Mouse (Mus musculus): ENCODE measurements around the gene Des. TPM values are rescaled to one million over a fixed set of nuclear protein-coding genes. Genes with fewer than 3 reads are reported as not detected.

Gene Des
- polyA plus RNA-seq, 1 experiment from 2014 or later, result 43.7 TPM

DNA sequence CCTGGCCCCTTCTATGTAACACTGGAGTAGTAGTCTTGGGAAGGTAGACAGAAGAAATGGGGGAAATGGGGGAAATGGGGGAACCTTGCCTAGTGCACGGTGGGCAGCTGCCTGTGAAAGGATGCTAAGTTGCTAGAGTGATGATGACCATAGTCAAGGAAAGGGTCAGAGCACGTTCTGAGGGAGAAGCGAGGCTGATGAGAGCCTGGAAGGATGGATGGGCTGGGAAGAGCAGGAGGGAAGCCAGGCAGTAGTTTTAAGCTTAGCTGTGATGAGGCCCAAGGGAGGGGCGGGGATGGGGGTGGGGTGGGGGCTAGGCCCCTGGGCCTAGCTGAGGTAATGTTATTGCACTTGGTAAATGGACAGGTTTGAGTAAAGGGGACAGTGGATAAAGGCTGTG is 994 bp downstream of the Des start:
- Histone ChIP-seq H3K4me3 (ENCODE audit: low read depth, low read length) (peak overlapping the region; percentile 36), H3K4me2 (replicated peaks; ENCODE audit: low read depth, low read length) (peak overlapping the region; percentile 56), H3K27ac (ENCODE audit: low read length) (no peak overlapping the region), H3K36me3 (ENCODE audit: control insufficient read depth, insufficient read depth, low read length) (no peaks in the 10 kb centered on the region), H3K9me3 (ENCODE audit: control insufficient read depth, low read depth, low read length) (no peaks in the 10 kb centered on the region), H3K4me1 (ENCODE audit: control insufficient read depth, insufficient read depth, low read length) (peaks cover 20% of the 10 kb centered on the region; the same call in 1 of the 2 replicates), H3K9ac (replicated peaks; ENCODE audit: low read depth, low read length) (no peak overlapping the region), H3K27me3 (ENCODE audit: control insufficient read depth, insufficient read depth, low read length) (no peaks in the 10 kb centered on the region; the same call in 1 of the 2 replicates)
- ATAC-seq (ENCODE audit: insufficient number of reproducible peaks, insufficient read depth, low FRiP score, low read depth), result no peak
- WGBS, result 48% methylated on average over 4 of the region's 4 CpGs

DNA sequence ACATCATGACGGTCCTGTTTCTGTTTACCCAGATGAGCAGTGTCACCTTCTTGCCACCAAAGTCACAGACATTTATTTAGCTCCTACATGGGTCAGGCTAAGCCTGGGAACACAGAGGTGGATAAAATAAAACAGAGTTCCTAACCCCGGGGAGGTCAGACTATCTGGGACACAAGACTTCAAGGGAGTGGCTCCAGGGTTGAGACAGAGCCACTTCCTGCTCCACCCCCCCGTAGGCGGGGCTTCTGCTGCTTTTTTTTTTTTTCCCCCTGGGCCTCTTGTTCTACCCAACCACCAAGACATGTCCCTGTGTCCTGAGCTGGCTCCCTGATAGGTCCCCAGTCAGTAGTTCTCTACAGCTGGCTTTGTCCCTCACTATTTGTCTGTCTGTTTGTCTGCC is 1.6 kb downstream of the Des start:
- no peak overlapping the region for H3K27ac ChIP-seq (ENCODE audit: low read length)
- H3K4me1 ChIP-seq (ENCODE audit: control insufficient read depth, insufficient read depth, low read length), result peaks cover 20% of the 10 kb centered on the region; the same call in 1 of the 2 replicates
- no peak overlapping the region for H3K4me3 ChIP-seq (ENCODE audit: low read depth, low read length)
- no peaks in the 10 kb centered on the region for H3K36me3 ChIP-seq (ENCODE audit: control insufficient read depth, insufficient read depth, low read length)
- H3K4me2 ChIP-seq (replicated peaks; ENCODE audit: low read depth, low read length), result 0 out of 2 replicates have a peak overlapping the region, but pooled peaks have one; percentile 56
- ATAC-seq (ENCODE audit: insufficient number of reproducible peaks, insufficient read depth, low FRiP score, low read depth), result no peak
- no peaks in the 10 kb centered on the region; the same call in 1 of the 2 replicates for H3K27me3 ChIP-seq (ENCODE audit: control insufficient read depth, insufficient read depth, low read length)
- H3K9me3 ChIP-seq (ENCODE audit: control insufficient read depth, low read depth, low read length), result no peaks in the 10 kb centered on the region
- WGBS, result 38% methylated on average over 4 of the region's 4 CpGs
- no peak overlapping the region for H3K9ac ChIP-seq (replicated peaks; ENCODE audit: low read depth, low read length)

DNA sequence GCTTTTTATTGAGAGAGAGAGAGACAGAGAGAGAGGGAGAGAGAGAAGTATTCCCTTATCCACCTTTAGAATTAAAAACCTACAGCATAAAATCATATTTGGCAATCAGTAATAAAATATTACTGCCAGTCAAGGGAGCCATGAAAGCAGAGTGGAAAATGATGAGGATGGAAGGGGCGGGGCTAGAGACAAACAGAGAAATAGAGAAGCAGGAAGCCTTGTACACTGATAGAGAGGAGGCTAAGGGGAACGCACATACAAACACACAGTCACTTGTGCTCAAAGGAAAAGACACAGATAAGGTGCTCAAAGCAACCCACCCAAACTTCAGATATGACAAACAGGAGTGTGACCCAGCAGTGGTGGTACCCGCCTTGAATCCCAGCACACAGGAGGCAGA is 3.7 kb downstream of the Des start:
- 85% methylated on average over 3 of the region's 3 CpGs for WGBS
- no peak for ATAC-seq (ENCODE audit: insufficient number of reproducible peaks, insufficient read depth, low FRiP score, low read depth)
- H3K4me2 ChIP-seq (replicated peaks; ENCODE audit: low read depth, low read length), result no peak overlapping the region

DNA sequence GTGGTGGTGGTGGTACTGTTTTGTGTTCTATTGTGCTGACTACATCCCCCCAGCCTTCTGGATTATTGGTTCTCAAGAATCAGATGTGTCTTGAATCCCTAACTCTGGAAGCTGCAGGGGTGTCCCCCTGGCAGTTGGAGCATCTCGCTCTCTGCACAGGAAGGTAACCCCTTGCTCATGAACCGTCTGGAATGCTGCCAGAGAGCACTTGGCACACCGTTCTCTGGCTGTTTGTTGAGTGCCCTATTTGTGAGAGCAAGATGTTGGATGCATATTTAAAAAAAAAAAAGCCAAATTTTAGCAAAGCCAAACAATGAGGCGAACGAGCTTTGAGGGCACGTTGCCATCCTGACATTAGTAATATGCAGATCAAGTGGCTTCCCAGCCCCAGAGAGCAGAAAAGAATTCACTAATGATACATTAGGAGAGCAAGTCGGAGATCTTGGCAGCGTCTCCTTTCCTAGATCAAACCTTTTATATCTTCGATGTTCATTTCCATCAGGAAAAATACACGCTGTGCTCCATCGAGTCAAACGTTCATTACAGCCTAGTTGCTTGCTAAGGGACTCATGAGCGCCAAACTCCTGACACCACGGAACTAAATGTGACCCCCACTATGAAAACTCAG is 5.5 kb downstream of the Des start:
- ATAC-seq (ENCODE audit: insufficient number of reproducible peaks, insufficient read depth, low FRiP score, low read depth), result no peak

More for the DNA sequence above, 3.7 kb downstream of the Des start:
- no peaks in the 10 kb centered on the region for H3K36me3 ChIP-seq (ENCODE audit: control insufficient read depth, insufficient read depth, low read length)
- no peak overlapping the region for H3K9ac ChIP-seq (replicated peaks; ENCODE audit: low read depth, low read length)
- peaks cover 20% of the 10 kb centered on the region; the same call in 1 of the 2 replicates for H3K4me1 ChIP-seq (ENCODE audit: control insufficient read depth, insufficient read depth, low read length)
- H3K27me3 ChIP-seq (ENCODE audit: control insufficient read depth, insufficient read depth, low read length), result no peaks in the 10 kb centered on the region; the same call in 1 of the 2 replicates
- H3K4me3 ChIP-seq (ENCODE audit: low read depth, low read length), result no peak overlapping the region
- H3K27ac ChIP-seq (ENCODE audit: low read length), result no peak overlapping the region
- H3K9me3 ChIP-seq (ENCODE audit: control insufficient read depth, low read depth, low read length), result no peaks in the 10 kb centered on the region

DNA sequence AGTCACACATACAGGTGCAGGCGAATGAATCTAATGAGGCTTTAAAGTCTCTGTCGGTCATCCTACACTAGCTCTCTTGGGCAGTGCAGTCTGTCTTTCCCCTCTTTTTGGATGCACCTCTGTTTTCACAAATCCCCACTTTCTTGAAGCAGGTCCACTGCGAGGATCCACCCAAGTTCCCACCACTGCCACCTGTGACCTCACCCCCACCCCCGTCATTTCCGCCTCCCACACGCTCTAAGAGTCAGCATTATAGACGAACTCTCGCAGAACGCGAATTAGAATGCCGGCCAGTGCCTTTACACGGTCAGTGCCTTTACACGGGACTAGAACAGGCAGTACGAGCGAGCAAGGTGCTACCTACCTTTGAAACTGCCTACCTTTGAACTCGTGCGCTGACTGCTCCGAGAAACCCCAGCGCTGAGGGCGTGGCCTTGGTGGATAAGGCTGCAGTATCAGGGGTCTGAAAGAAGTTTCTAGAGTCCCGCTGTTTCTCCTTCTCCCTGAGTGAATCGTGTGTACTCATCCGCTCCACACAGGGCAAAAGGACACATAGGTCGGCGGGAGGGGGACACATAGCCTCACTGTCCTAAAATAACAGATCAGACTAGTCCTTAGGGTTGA is 9.3 kb downstream of the Des start:
- WGBS, result 45% methylated on average over 25 of the region's 25 CpGs
- Histone ChIP-seq H3K4me1 (ENCODE audit: control insufficient read depth, insufficient read depth, low read length) (peaks cover 7% of the 10 kb centered on the region), H3K4me3 (ENCODE audit: low read depth, low read length) (no peak overlapping the region), H3K9ac (replicated peaks; ENCODE audit: low read depth, low read length) (no peak overlapping the region), H3K4me2 (replicated peaks; ENCODE audit: low read depth, low read length) (no peak overlapping the region), H3K9me3 (ENCODE audit: control insufficient read depth, low read depth, low read length) (no peaks in the 10 kb centered on the region), H3K27me3 (ENCODE audit: control insufficient read depth, insufficient read depth, low read length) (no peaks in the 10 kb centered on the region), H3K27ac (ENCODE audit: low read length) (no peak overlapping the region), H3K36me3 (ENCODE audit: control insufficient read depth, insufficient read depth, low read length) (no peaks in the 10 kb centered on the region)
- ATAC-seq (ENCODE audit: insufficient number of reproducible peaks, insufficient read depth, low FRiP score, low read depth), result no peak

More for the DNA sequence above, 5.5 kb downstream of the Des start:
- no peak overlapping the region for H3K4me3 ChIP-seq (ENCODE audit: low read depth, low read length)
- H3K9me3 ChIP-seq (ENCODE audit: control insufficient read depth, low read depth, low read length), result no peaks in the 10 kb centered on the region
- H3K27me3 ChIP-seq (ENCODE audit: control insufficient read depth, insufficient read depth, low read length), result no peaks in the 10 kb centered on the region; the same call in 1 of the 2 replicates
- H3K4me2 ChIP-seq (replicated peaks; ENCODE audit: low read depth, low read length), result no peak overlapping the region
- H3K9ac ChIP-seq (replicated peaks; ENCODE audit: low read depth, low read length), result no peak overlapping the region
- WGBS, result 73% methylated on average over 14 of the region's 14 CpGs
- H3K27ac ChIP-seq (ENCODE audit: low read length), result no peak overlapping the region
- H3K36me3 ChIP-seq (ENCODE audit: control insufficient read depth, insufficient read depth, low read length), result no peaks in the 10 kb centered on the region
- peaks cover 15% of the 10 kb centered on the region for H3K4me1 ChIP-seq (ENCODE audit: control insufficient read depth, insufficient read depth, low read length)

DNA sequence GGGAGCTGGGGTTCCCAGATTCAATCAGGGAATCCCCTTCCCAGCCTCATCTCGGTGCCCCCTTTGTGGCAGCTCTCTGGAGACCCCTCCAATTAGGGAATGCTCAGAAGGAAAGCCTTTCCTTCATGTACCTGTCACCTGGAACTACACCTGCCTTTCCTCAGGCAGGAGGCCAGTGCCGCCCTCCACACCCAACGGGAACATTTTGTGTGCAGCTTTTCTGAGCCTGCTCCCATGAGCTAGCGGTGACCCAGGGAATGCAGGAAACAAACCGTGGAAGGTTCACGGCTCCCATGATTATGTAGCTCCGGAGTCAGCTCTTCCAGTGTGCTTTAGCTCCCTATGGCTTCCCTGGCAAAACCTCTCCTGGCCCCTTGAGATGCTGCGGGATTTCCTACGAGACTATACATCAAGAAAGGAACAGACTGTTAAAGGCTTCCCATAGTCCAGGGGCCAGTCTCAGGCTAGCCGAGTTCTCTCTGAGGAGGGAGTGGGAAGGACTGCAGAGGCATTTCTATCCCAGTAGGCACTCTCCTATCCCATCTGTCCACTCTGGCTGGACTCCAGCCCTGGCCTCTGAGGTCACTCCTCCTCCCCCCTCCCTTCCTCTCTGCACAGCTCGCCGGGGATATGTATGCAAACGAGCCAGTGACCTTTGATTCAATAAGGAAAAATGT is 10.0 kb downstream of the Des start:
- Histone ChIP-seq H3K4me2 (replicated peaks; ENCODE audit: low read depth, low read length) (no peak overlapping the region), H3K36me3 (ENCODE audit: control insufficient read depth, insufficient read depth, low read length) (no peaks in the 10 kb centered on the region), H3K9me3 (ENCODE audit: control insufficient read depth, low read depth, low read length) (no peaks in the 10 kb centered on the region), H3K4me3 (ENCODE audit: low read depth, low read length) (no peak overlapping the region), H3K27ac (ENCODE audit: low read length) (no peak overlapping the region), H3K9ac (replicated peaks; ENCODE audit: low read depth, low read length) (no peak overlapping the region), H3K27me3 (ENCODE audit: control insufficient read depth, insufficient read depth, low read length) (no peaks in the 10 kb centered on the region), H3K4me1 (ENCODE audit: control insufficient read depth, insufficient read depth, low read length) (peaks cover 11% of the 10 kb centered on the region)
- WGBS, result 35% methylated on average over 13 of the region's 13 CpGs
- no peak for ATAC-seq (ENCODE audit: insufficient number of reproducible peaks, insufficient read depth, low FRiP score, low read depth)

DNA sequence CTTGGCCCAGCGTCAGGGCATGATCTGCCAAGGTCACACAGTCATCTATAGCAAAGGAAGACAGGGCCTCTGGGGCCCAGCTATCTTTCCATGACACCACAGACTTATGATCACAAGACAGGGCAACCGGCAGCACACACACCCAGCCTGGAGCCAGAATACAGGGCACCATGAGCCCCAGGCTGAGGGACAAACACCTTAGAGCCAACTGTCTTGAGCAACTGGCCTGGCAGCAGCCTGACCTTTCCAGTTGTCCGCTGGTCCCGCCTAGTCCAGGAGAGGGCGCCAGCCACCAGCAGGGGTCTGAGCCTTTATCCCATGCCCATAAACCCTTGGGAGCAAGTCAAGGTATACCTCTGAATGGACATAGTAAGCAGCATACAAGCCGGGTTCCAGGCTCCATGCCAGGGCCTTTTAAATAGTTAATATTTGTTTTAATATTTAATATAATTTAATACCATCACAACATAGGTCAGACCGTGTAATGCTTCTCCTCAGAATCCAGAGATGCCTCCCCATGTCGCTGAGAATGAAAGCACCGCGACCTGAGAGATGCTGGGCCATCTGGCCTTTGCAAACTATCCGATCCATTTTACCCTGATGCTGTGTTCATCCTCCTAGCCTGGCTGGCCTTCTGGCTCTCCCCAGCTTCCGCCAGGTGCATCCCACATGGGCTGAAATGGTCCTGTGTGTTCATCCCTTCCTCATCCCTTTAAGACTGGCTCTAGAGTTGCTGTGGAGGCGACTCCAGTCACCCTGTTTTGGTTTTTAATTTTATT is 11.4 kb downstream of the Des start:
- H3K4me1 ChIP-seq (ENCODE audit: control insufficient read depth, insufficient read depth, low read length), result peaks cover 19% of the 10 kb centered on the region
- H3K9ac ChIP-seq (replicated peaks; ENCODE audit: low read depth, low read length), result no peak overlapping the region
- H3K36me3 ChIP-seq (ENCODE audit: control insufficient read depth, insufficient read depth, low read length), result no peaks in the 10 kb centered on the region
- H3K4me2 ChIP-seq (replicated peaks; ENCODE audit: low read depth, low read length), result no peak overlapping the region
- no peak overlapping the region for H3K27ac ChIP-seq (ENCODE audit: low read length)
- 57% methylated on average over 13 of the region's 13 CpGs for WGBS
- no peak for ATAC-seq (ENCODE audit: insufficient number of reproducible peaks, insufficient read depth, low FRiP score, low read depth)
- no peak overlapping the region for H3K4me3 ChIP-seq (ENCODE audit: low read depth, low read length)
- H3K27me3 ChIP-seq (ENCODE audit: control insufficient read depth, insufficient read depth, low read length), result no peaks in the 10 kb centered on the region
- H3K9me3 ChIP-seq (ENCODE audit: control insufficient read depth, low read depth, low read length), result no peaks in the 10 kb centered on the region

DNA sequence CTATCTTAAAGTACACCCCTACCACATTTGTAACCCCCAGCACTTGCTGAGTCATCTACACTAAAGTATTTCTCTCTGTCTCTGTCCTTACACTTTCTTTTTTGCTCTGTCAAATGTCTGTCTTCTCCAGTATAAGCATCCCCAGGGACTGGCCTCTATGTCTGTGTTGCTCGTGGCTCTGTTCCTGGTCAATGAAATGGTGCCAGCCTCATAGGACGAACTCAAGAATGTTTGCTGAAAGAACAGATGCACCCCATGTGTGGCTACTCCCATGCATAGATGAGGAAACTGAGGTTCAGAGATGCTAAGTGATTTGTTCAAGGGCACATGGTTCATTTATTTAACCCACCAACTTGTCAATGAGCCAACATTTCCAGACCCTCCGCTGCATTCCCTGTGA is 12.3 kb downstream of the Des start:
- Histone ChIP-seq H3K4me2 (replicated peaks; ENCODE audit: low read depth, low read length) (no peak overlapping the region), H3K27ac (ENCODE audit: low read length) (no peak overlapping the region), H3K4me1 (ENCODE audit: control insufficient read depth, insufficient read depth, low read length) (peaks cover 19% of the 10 kb centered on the region), H3K36me3 (ENCODE audit: control insufficient read depth, insufficient read depth, low read length) (no peaks in the 10 kb centered on the region), H3K27me3 (ENCODE audit: control insufficient read depth, insufficient read depth, low read length) (no peaks in the 10 kb centered on the region), H3K9me3 (ENCODE audit: control insufficient read depth, low read depth, low read length) (no peaks in the 10 kb centered on the region), H3K4me3 (ENCODE audit: low read depth, low read length) (no peak overlapping the region), H3K9ac (replicated peaks; ENCODE audit: low read depth, low read length) (no peak overlapping the region)
- no peak for ATAC-seq (ENCODE audit: insufficient number of reproducible peaks, insufficient read depth, low FRiP score, low read depth)
- 88% methylated on average over 3 of the region's 3 CpGs for WGBS
